Mouse (Mus musculus) liver, embryonic 14.5 days (tissue): ENCODE measurements around the gene Tbr1.

Experiments
- CTCF ChIP-seq: IDR thresholded peaks from 2 replicates; pipeline ENCODE4 v1.5.1; 2016; ENCODE audit warnings: antibody characterized with exemption, low read depth, control low read depth
- EP300 ChIP-seq: IDR thresholded peaks from 2 replicates; pipeline ENCODE4 v1.6.1; 2016; ENCODE audit warnings: antibody characterized with exemption, low read depth

DNA sequence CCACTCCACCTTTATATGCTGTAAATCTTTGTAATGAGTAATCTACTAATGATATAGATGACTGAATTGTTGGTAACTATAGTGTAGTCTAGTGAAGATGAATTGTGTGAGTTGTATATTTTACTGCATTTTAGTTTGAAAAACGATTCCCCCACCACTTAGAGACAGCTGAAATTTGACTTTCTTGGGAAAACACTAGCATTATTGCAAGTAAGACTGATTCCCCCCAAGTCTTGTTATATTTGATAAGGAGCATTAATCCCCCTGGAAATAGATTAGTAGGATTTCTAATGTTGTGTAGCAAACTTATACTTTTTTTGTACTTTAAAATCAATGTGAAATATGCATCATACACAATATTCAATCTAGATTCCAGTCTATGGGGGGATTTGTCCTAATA lies 10.8 kb downstream of the Tbr1 start:
- no peak for TF ChIP-seq CTCF
- TF ChIP-seq EP300 = no peak
